Mouse (Mus musculus): Measurements from ENCODE around the gene Hipk2.

The Hipk2 gene

GRCm38 (mm10) chr6:38739266-38739665, 136.7 kb downstream of the Hipk2 start:
- no peak for DNase-seq

- DNase-seq: no peak
Measured at GRCm38 (mm10) chr6:38737763-38738162, 138.2 kb downstream of the Hipk2 start.

- peak; percentile 88 for DNase-seq
Measured at GRCm38 (mm10) chr6:38736240-38736639, 139.7 kb downstream of the Hipk2 start.

GRCm38 (mm10) chr6:38732681-38733080, 143.3 kb downstream of the Hipk2 start:
- no peak for DNase-seq

GRCm38 (mm10) chr6:38730169-38731146, 145.5 kb downstream of the Hipk2 start:
- no peak for DNase-seq

- DNase-seq: no peak
Measured at GRCm38 (mm10) chr6:38725515-38725914, 150.4 kb downstream of the Hipk2 start.

GRCm38 (mm10) chr6:38721361-38721760, 154.6 kb downstream of the Hipk2 start:
- no peak for DNase-seq

GRCm38 (mm10) chr6:38719229-38719628, 156.7 kb downstream of the Hipk2 start:
- no peak for DNase-seq

GRCm38 (mm10) chr6:38718625-38719024, 157.3 kb downstream of the Hipk2 start:
- DNase-seq: no peak

GRCm38 (mm10) chr6:38715881-38716280, 160.1 kb downstream of the Hipk2 start:
- DNase-seq: no peak

- DNase-seq: no peak
Measured at GRCm38 (mm10) chr6:38713957-38714898, 161.7 kb downstream of the Hipk2 start.

- no peak for DNase-seq
Measured at GRCm38 (mm10) chr6:38710449-38710848, 165.5 kb downstream of the Hipk2 start.

- peak; percentile 23 for DNase-seq
Measured at GRCm38 (mm10) chr6:38704264-38704984, 171.5 kb downstream of the Hipk2 start.

- DNase-seq: no peak
Measured at GRCm38 (mm10) chr6:38703526-38703925, 172.4 kb downstream of the Hipk2 start.

GRCm38 (mm10) chr6:38702810-38703399, 173.1 kb downstream of the Hipk2 start:
- peak; percentile 32 for DNase-seq

GRCm38 (mm10) chr6:38701421-38701820, 174.5 kb downstream of the Hipk2 start:
- no peak for DNase-seq

- no peak for DNase-seq
Measured at GRCm38 (mm10) chr6:38698233-38698889, 177.6 kb downstream of the Hipk2 start.

GRCm38 (mm10) chr6:38696570-38696969, 179.4 kb downstream of the Hipk2 start:
- DNase-seq: no peak

GRCm38 (mm10) chr6:38695380-38696054, 180.4 kb downstream of the Hipk2 start:
- DNase-seq: peak; percentile 80

GRCm38 (mm10) chr6:38692556-38692955, 183.4 kb downstream of the Hipk2 start:
- DNase-seq: no peak

- DNase-seq: no peak
Measured at GRCm38 (mm10) chr6:38691052-38691451, 184.9 kb downstream of the Hipk2 start.

All from kidney, adult 18-20 months (tissue).